Mouse (Mus musculus) heart, postnatal 36 days (tissue): ENCODE data around the gene Gm10300. TPM values are rescaled to one million over a fixed set of nuclear protein-coding genes. Genes with fewer than 3 reads are reported as not detected.

Source experiments
- DNase-seq, 2 experiments: peaks; one replicate each; pipeline ENCODE4 v3.0.0; 2021 to 2022
- intact Hi-C: fragments of 180-260 bp; cut with DNase I; formaldehyde crosslinking; loops from one replicate; pipeline ENCODE4 v1.15.1; 2025
- total RNA-seq, 2 experiments: library from RNA; stranded (reverse); gene quantifications; 2 replicates each; pipeline ENCODE4 v1.2.3; 2021

The Gm10300 gene
- under 1 TPM in 1 of 2 experiments, not detected in 1; 0.11 TPM for total RNA-seq

- intact Hi-C loops: loop anchor here (1.0 kb wide), 1 partner anchor 25 kb away; no protein-coding TSS in a partner anchor
- peak; percentile 62 to 75 for DNase-seq
Observed at GRCm38 (mm10) chr4:132074077-132074932, at the start of gene Gm10300. Gm10300 (plus strand) TSS chr4:132074697.

DNA sequence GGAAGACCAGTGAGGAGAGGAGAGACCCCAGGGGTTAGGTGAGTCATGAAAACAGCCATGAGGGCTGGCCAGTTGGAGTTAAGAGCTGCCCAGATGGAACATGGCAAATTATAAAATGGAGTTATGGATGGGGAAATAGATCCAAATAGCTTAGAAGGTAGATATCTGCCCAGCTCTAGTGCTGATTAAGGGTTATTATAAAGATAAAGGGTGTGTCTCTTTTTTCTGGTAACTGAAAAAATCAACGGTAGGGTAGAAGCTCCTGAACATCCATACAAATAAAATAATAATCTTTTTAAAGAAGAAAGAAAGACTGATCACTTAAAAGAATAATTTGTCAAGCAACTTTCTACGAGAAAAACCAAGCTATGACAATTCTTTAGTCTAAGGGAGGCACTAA, 49.2 kb upstream of the Gm10300 start:
- intact Hi-C loops: no loop called here
- DNase-seq: no peak

DNA sequence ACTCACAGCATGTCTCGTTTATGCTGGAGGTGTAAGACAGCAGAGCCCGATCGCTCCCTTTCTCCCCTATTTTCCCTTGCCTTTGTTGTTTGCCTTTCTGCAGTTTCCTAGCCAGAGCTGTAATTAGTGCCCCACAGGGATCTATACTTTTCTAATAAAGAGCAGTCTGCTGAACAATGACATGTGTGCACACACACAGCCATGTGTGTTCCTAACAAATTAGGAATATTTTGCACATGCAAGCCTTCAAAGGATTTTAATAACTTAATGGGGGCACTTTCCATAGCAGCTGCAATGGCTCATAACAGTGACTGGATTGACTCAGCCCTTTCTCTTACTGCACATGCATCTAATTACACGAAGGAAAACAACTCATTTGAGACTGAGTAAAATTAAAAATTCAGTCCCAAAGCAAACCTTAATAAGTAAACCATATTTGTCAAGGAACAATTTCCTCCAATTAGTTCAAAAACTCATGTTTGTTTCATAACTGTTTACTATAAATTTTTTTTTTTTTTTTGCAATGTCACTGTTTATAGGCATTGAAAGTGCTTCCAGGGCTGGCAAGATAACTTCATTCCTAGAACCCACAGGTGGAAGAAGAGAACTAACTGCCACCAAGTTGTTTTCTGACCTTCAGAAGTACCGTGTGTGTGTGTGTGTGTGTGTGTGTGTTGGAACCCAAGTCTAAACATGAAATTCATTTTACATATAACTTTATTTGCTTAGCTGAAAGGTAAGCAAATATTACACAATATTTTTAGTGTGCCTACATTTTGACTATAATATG, 48.6 kb upstream of the Gm10300 start:
- intact Hi-C loops: no loop called here
- DNase-seq: no peak

DNA sequence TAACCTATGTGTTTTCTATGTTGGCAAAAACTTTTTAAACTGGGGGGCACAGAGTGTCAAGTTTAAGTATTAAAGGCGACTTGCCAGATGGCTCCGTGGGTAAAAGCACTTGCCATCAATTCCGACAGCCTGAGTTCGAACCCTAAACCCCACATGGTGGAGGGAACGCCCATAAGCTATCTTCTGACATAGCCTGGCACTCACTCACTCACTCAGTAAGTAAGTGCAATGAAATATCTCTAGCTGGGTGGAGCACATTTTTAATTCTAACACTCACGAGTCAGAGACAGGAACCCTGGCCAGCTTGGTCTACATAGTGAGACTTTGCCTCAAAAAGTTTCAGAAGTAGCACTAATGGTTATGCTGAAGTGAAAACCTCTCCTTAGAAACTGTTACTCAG, 47.3 kb upstream of the Gm10300 start:
- no peak for DNase-seq
- intact Hi-C loops: no loop called here

GRCm38 (mm10) chr4:132027806-132028205, 46.7 kb upstream of the Gm10300 start:
- DNase-seq: no peak
- intact Hi-C loops: no loop called here

GRCm38 (mm10) chr4:132029851-132030741, 44.4 kb upstream of the Gm10300 start:
- no peak for DNase-seq
- intact Hi-C loops: loop anchor here (2.0 kb wide), 1 partner anchor 51 kb away; no protein-coding TSS in a partner anchor

DNA sequence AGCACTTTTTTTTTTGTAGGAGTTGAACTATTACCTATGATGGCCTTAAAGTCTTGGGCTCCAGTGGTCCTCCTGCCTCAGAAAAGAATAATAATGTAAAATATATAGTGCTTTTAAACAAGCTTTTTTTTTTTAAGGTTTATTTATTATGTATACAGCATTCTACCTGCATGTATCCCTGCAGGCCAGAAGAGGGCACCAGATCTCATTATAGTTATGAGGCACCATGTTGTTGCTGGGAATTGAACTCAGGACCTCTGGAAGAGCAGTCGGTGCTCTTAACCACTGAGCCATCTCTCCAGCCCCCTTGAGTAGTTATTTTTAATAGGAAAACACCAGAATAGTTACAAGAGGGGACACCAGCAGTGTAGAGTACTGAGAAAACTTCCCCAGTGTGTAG, 41.3 kb upstream of the Gm10300 start:
- no peak for DNase-seq
- intact Hi-C loops: loop anchor here (2.0 kb wide), 1 partner anchor 46 kb away; no protein-coding TSS in a partner anchor

- DNase-seq: no peak
- intact Hi-C loops: no loop called here
Observed at GRCm38 (mm10) chr4:132034242-132034641, 40.3 kb upstream of the Gm10300 start.

DNA sequence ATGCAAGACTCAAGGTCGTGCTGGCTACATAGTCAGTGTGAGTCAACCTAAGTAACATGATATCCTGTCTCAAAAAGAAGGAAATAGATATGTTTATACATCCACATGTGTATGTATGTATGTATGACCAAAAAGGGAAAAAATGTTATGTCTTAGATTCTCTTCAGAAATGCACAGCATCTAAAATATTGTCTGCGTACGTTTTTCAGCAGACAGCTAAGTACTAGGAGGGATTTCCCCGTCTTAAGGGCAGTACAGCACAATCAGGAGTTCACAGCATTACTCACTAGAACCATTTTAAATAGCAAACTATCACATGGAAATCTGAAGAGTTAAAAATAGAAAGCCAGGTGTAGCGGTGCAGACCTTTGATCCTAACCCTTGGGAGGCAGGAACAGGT, 37.4 kb upstream of the Gm10300 start:
- intact Hi-C loops: no loop called here

DNA sequence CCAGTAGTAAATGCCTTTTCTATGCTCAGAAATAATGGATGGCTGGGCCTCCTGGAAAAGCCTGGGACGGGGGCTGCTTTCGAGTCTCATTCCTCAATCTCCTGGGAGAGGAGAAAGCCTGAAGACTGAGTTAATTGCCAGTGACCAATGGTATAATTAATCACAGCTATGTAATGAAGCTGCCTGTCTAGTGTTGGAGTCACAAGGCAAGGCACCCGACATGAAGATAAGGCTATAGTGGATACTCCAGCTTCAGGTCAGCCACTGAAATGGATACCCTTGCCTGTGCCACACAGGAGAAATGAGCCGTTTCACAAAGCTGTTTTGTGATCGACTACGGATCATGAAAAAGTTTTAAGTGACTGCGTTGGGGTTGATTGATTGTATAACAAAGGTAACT, 36.5 kb upstream of the Gm10300 start:
- DNase-seq: no peak
- intact Hi-C loops: no loop called here

More for the DNA sequence above, 37.4 kb upstream of the Gm10300 start:
- DNase-seq: no peak

DNA sequence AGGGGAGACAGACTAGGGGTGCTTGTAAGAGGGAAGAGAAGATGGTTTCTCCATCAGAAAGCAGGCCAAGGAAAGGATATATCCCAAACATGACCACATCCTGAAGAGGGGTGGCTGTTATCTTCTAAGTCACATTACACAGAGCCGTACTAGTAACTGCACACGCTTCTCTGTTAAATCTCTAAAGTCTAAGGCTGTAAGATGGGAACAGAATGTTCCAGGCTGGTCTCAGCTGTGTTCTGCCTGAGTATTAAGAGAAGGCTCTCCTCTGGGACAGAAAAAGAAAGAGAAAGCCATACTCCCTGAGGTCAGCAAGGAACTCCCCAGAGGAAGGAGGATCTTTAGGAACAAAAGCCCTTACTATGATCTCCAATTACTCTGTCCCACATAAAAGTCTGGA, 35.7 kb upstream of the Gm10300 start:
- peak in 1 of 2 experiments; percentile 28 for DNase-seq
- intact Hi-C loops: no loop called here

- no peak for DNase-seq
- intact Hi-C loops: no loop called here
Observed at GRCm38 (mm10) chr4:132039521-132039920, 35.0 kb upstream of the Gm10300 start.

GRCm38 (mm10) chr4:132039975-132040645, 34.4 kb upstream of the Gm10300 start:
- intact Hi-C loops: no loop called here
- peak in 1 of 2 experiments; percentile 22 for DNase-seq

GRCm38 (mm10) chr4:132041471-132042332, 32.8 kb upstream of the Gm10300 start:
- no peak for DNase-seq
- intact Hi-C loops: no loop called here

DNA sequence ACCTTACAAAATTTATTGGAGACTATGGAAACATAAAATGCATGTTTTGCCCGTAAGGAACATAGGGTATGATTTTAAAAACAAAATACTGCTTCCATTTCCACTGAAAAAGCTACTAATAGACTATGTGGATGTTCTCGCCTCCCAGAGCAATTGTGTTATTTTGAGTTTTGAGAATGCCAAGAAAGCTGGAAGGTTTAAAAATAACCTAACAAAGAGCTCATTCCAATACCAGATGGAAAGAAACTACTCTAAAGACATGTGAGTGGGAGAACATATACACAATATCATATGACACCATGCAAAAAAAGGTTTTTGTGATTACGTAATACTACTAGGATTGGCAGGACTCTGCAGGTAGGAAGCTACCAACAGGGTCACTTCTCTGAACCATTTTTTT, 30.8 kb upstream of the Gm10300 start:
- no peak for DNase-seq
- intact Hi-C loops: no loop called here

DNA sequence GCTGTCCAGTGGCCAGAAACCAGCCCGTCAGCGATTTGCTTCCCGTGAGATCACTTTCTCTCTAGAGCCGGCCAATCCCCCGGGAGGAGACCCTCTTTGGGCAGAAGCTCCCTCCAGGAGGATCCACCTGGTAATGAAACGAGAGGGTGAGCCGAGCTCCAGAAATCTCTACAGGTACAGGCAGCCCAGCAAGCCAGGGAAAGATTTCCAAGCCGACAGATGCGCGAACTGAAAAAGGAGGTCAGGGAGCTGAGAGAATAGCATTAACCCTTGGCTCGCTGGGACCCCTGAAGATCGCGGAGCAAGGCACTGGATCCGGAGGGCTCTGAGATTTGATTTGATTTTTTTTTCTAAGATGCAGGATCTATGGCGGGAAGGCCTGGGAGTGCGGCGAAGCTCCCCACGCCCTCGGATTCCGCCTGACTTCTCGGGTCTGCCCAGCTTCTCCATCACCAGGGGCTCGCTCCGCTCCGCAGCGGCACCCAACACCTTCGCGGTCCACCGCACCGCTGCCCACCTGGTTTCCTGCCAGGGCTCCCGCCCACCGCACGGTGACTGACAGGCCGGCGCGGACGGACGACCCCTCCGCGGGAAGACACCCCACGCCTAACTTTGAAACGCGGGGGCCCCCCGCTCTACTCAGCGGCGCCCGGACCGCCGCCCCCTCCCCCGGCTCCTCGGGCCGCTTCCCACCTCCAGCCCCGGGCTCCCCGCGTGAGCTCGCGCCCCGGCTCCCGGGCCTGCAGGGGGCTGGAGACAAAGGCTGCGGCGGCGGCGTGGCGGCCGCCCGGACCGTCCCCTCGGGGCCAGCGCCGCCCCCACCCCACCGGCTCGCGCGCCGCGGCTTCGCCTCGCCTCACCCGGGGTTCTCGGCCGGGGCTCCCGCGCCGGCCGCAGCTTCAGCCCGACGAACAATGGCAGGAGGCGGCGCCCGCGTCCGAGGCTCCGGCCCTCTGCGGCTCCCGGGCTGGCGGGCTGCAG, 26.2 kb upstream of the Gm10300 start:
- peak; percentile 38 to 41 for DNase-seq
- intact Hi-C loops: no loop called here

DNA sequence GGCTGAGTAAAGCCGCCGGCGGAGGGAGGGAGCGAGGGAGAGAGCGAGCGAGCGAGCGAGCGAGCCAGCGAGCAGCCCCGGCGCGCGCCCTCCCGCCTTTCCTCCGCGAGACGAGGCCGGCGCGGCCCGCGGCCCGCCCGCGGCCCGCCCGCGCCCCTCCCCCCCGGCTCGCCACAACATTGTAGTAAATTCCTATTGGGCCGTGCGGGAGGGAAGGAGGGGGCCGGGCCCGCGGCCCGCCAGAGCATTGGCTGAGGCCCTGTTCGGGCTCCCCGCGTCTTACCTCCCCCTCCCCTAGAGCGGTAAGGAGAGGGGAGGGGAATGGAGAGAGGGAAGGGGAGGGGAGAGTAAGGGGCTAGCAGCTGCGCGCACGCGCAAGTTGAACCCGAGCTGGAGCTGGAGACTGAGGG, 25.5 kb upstream of the Gm10300 start:
- intact Hi-C loops: loop anchor here (1.0 kb wide), 1 partner anchor 25 kb away; the partner anchor contains the start of gene Gm10300
- peak; percentile 79 to 82 for DNase-seq
